In genomic region chr11:82991469-82992166, GRCm38 (mm10) we compare ENCODE assay signal across 8 mouse cellular contexts. TPM values are rescaled to one million over a fixed set of nuclear protein-coding genes. Genes with fewer than 3 reads are reported as not detected.
DNase-seq lines count a peak whose midpoint lies in the region; ATAC-seq and TF ChIP-seq lines count a peak whose summit lies in the region.

Gene Slfn9, minus strand, starts transcription at chr11:82991830.

- H3K4me1 ChIP-seq in heart, adult 2 months (ENCODE audit: control insufficient read depth, insufficient read depth, low read length) = peaks cover 1% of the 10 kb centered on the region
- H3K4me1 ChIP-seq in midbrain, embryonic 15.5 days = peaks cover 10% of the 10 kb centered on the region; the same call in 1 of the 2 replicates
- H3K4me1 ChIP-seq in stomach, embryonic 16.5 days (ENCODE audit: control insufficient read depth, insufficient read depth, low read length) = peaks cover 12% of the 10 kb centered on the region

- peak; percentile 41 for DNase-seq in urinary bladder, postnatal 14 days (ENCODE audit: low spot score)
- DNase-seq in urinary bladder, adult 18-20 months (ENCODE audit: low spot score in 2 of 2) = no peak
- DNase-seq in embryo, embryonic 11 days = peak; percentile 45
- DNase-seq in heart, adult 2 months = peak; percentile 67 to 68
- DNase-seq in kidney, adult 11 months = peak; percentile 11
- DNase-seq in liver = peak; percentile 49

- H3K9ac ChIP-seq in heart, adult 2 months (ENCODE audit: low read depth, low read length) = peak within 1 kb of the TSS; percentile 71
- no peak within 1 kb of the TSS for H3K9ac ChIP-seq in midbrain, embryonic 15.5 days
- peak within 1 kb of the TSS; percentile 70 for H3K9ac ChIP-seq in stomach, embryonic 16.5 days (ENCODE audit: low read length)

- peak; percentile 30; the same call in 1 of the 2 replicates for TF ChIP-seq POLR2A in heart, adult 2 months (IDR thresholded peaks at IDR 0.05; ENCODE audit: insufficient read depth, low read depth, low read length)

- whole genome bisulfite sequencing in heart, adult 2 months = 1% methylated on average over 14 of the region's 14 CpGs
- WGBS in midbrain, embryonic 15.5 days = 7% methylated on average over 14 of the region's 14 CpGs
- 4% methylated on average over 14 of the region's 14 CpGs for WGBS in stomach, embryonic 16.5 days

- no peaks in the 10 kb centered on the region for H3K9me3 ChIP-seq in midbrain, embryonic 15.5 days
- no peaks in the 10 kb centered on the region for H3K9me3 ChIP-seq in stomach, embryonic 16.5 days (replicated peaks; ENCODE audit: control insufficient read depth, low read length)

- peak within 1 kb of the TSS; percentile 59 for H3K4me3 ChIP-seq in heart, adult 2 months
- H3K4me3 ChIP-seq in midbrain, embryonic 15.5 days = peak within 1 kb of the TSS; percentile 31
- peak within 1 kb of the TSS; percentile 53 for H3K4me3 ChIP-seq in stomach, embryonic 16.5 days (replicated peaks; ENCODE audit: low read length)

- no peaks in the 10 kb centered on the region for H3K36me3 ChIP-seq in heart, adult 2 months (ENCODE audit: control insufficient read depth, insufficient read depth, low read length)
- H3K36me3 ChIP-seq in midbrain, embryonic 15.5 days (replicated peaks) = no peaks in the 10 kb centered on the region
- no peaks in the 10 kb centered on the region for H3K36me3 ChIP-seq in stomach, embryonic 16.5 days (ENCODE audit: control insufficient read depth, insufficient read depth, low read length)

- peak within 1 kb of the TSS; percentile 54 for H3K4me2 ChIP-seq in midbrain, embryonic 15.5 days
- peak within 1 kb of the TSS; percentile 86 for H3K4me2 ChIP-seq in stomach, embryonic 16.5 days (ENCODE audit: low read depth, low read length)

- H3K79me2 ChIP-seq in heart, adult 2 months (replicated peaks; ENCODE audit: control insufficient read depth, insufficient read depth, low read length) = no peaks in the 10 kb centered on the region

- H3K27me3 ChIP-seq in heart, adult 2 months (ENCODE audit: control insufficient read depth, insufficient read depth, low read length) = no peaks in the 10 kb centered on the region
- H3K27me3 ChIP-seq in midbrain, embryonic 15.5 days (replicated peaks) = peaks cover 5% of the 10 kb centered on the region; the same call in 1 of the 2 replicates
- no peaks in the 10 kb centered on the region for H3K27me3 ChIP-seq in stomach, embryonic 16.5 days (ENCODE audit: control insufficient read depth, insufficient read depth, low read length)

- H3K27ac ChIP-seq in heart, adult 2 months = peak within 1 kb of the TSS; percentile 81
- no peak within 1 kb of the TSS for H3K27ac ChIP-seq in midbrain, embryonic 15.5 days
- peak within 1 kb of the TSS; percentile 26 for H3K27ac ChIP-seq in stomach, embryonic 16.5 days (ENCODE audit: low read length)

- no peak for TF ChIP-seq CTCF in heart, adult 2 months (IDR thresholded peaks at IDR 0.05)

- intact Hi-C loops in heart, adult 2 months (cut with DNase I) = no loop called here

- TF ChIP-seq EP300 in heart, adult 2 months (IDR thresholded peaks at IDR 0.05; ENCODE audit: insufficient read depth, low read depth, low read length) = 0 out of 2 replicates have a peak, but pooled peaks have one; percentile 7

- ATAC-seq in midbrain, embryonic 15.5 days (replicated peaks) = no peak
- no peak for ATAC-seq in stomach, embryonic 16.5 days (ENCODE audit: insufficient read depth, low FRiP score)

RNA-seq across cellular contexts. Expression of gene Slfn9, which starts in this region (rescaled TPM):
- under 1 TPM; 0.82 to 0.99 TPM for total RNA-seq in heart, adult 2 months (2021)
- 0.20 and 0.53 TPM in 2 replicates for polyA plus RNA-seq in heart, adult 2 months (2012; rRNA removed)
- polyA plus RNA-seq in midbrain, embryonic 15.5 days (2015; fragmentation: Nextera tagmentation; extraction: Ambion mirVana) = 1.9 and 2.2 TPM in 2 replicates
- 21.2 and 21.3 TPM in 2 replicates for polyA plus RNA-seq in stomach, embryonic 16.5 days (2015; fragmentation: Nextera tagmentation; extraction: Ambion mirVana)

Comparison
In these comparisons a context has a peak if more than half of its experiments do, and no peak if none do; other contexts are left out.
1. DNase-seq: peak in urinary bladder, postnatal 14 days (single experiment), embryo, embryonic 11 days (single experiment), kidney, adult 11 months (single experiment) and liver (single experiment); none in urinary bladder, adult 18-20 months (0 of 2).
2. Peak in DNase-seq, H3K4me3 ChIP-seq, H3K27ac ChIP-seq and H3K9ac ChIP-seq in heart, adult 2 months; RNA of the gene not detected or under 1 TPM.
3. Peak in every context shown above with its lines, with median percentiles within 50 percentile points of each other: H3K4me3 ChIP-seq.